Mouse (Mus musculus) limb, embryonic 11.5 days (tissue): ENCODE measurements at regions not wholly inside any gene's neighbourhood (a gene's known extent, or its start where the extent isn't known, plus 50 kb on each side); places are given as distances from the start of the nearest gene placed in this dataset.

Source experiments
- ATAC-seq: fragments of 200-750 bp; cut with Nextera tagmentation; 2 replicates; pipeline ENCODE4 v1.8.0; 2017; ENCODE audit warnings: low read depth; ENCODE audit not compliant: insufficient number of reproducible peaks, low FRiP score, low TSS enrichment
- DNase-seq: peaks from one replicate; pipeline ENCODE4 v3.0.0-alpha.2; 2015; ENCODE audit warnings: low spot score
- H3K27ac ChIP-seq: fragments of 300-500 bp; sonication (generic); replicated peaks from 2 replicates; pipeline ENCODE4 v1.5.1; 2014; ENCODE audit warnings: low read depth, mild to moderate bottlenecking, low read length
- H3K27me3 ChIP-seq: fragments of 300-500 bp; sonication (generic); 2 replicates; pipeline ENCODE4 v1.6.1; 2014; ENCODE audit warnings: mild to moderate bottlenecking, low read length, mixed read lengths; ENCODE audit not compliant: control insufficient read depth, insufficient read depth
- H3K36me3 ChIP-seq: fragments of 300-500 bp; sonication (generic); 2 replicates; pipeline ENCODE4 v1.6.1; 2014; ENCODE audit warnings: mild to moderate bottlenecking, low read length, moderate library complexity, mixed read lengths; ENCODE audit not compliant: control insufficient read depth, insufficient read depth
- H3K4me1 ChIP-seq: fragments of 300-500 bp; sonication (generic); 2 replicates; pipeline ENCODE4 v1.6.1; 2014; ENCODE audit warnings: low read length, mixed read lengths; ENCODE audit not compliant: control insufficient read depth, insufficient read depth
- H3K4me2 ChIP-seq: fragments of 300-500 bp; sonication (generic); 2 replicates; pipeline ENCODE4 v1.6.1; 2014; ENCODE audit warnings: low read depth, mild to moderate bottlenecking, moderate library complexity; ENCODE audit not compliant: severe bottlenecking
- H3K4me3 ChIP-seq: fragments of 300-500 bp; sonication (generic); 2 replicates; pipeline ENCODE4 v1.5.1; 2014; ENCODE audit warnings: low read depth, low read length
- H3K9ac ChIP-seq: fragments of 300-500 bp; sonication (generic); 2 replicates; pipeline ENCODE4 v1.6.1; 2014; ENCODE audit warnings: mild to moderate bottlenecking, low read length
- H3K9me3 ChIP-seq: fragments of 300-500 bp; sonication (generic); 2 replicates; pipeline ENCODE4 v1.6.1; 2016; ENCODE audit warnings: low read length; ENCODE audit not compliant: control insufficient read depth
- WGBS: fragments of 180-500 bp; shearing (Covaris S2); extraction: QIAGEN DNeasy Blood & Tissue Kit; methylation state at CpG from one replicate; pipeline ENCODE4 v1.1.7; 2014; 5-methylcytosine and 5-hydroxymethylcytosine counted together

GRCm38 (mm10) chr10:7280429-7280828 is 68.4 kb upstream of the Cnksr3 start:
- Histone ChIP-seq H3K9ac (no peak overlapping the region), H3K27me3 (no peaks in the 10 kb centered on the region), H3K4me1 (no peaks in the 10 kb centered on the region), H3K9me3 (no peaks in the 10 kb centered on the region; the same call in 1 of the 2 replicates), H3K4me2 (no peak overlapping the region), H3K27ac (no peak overlapping the region), H3K36me3 (no peaks in the 10 kb centered on the region), H3K4me3 (no peak overlapping the region)
- DNase-seq: no peak
- 89% methylated on average over 2 of the region's 2 CpGs for WGBS
- no peak for ATAC-seq

GRCm38 (mm10) chr10:7278820-7279219 is 66.8 kb upstream of the Cnksr3 start:
- ATAC-seq (no peak), DNase-seq (no peak)
- Histone ChIP-seq H3K27me3 (no peaks in the 10 kb centered on the region), H3K9ac (no peak overlapping the region), H3K9me3 (no peaks in the 10 kb centered on the region; the same call in 1 of the 2 replicates), H3K27ac (no peak overlapping the region), H3K4me1 (no peaks in the 10 kb centered on the region), H3K4me3 (no peak overlapping the region), H3K4me2 (no peak overlapping the region), H3K36me3 (no peaks in the 10 kb centered on the region)
- WGBS: 61% methylated on average over 5 of the region's 5 CpGs

- WGBS: 84% methylated on average over 6 of the region's 6 CpGs
- DNase-seq (no peak), ATAC-seq (no peak)
- H3K27me3 ChIP-seq: no peaks in the 10 kb centered on the region
- H3K4me2 ChIP-seq: no peak overlapping the region
- no peaks in the 10 kb centered on the region for H3K9me3 ChIP-seq
- no peak overlapping the region for H3K9ac ChIP-seq
- H3K4me3 ChIP-seq: no peak overlapping the region
- no peaks in the 10 kb centered on the region for H3K36me3 ChIP-seq
- H3K4me1 ChIP-seq: no peaks in the 10 kb centered on the region
- H3K27ac ChIP-seq: no peak overlapping the region
Measured at GRCm38 (mm10) chr10:7275357-7275756, 63.3 kb upstream of the Cnksr3 start.

- Histone ChIP-seq H3K9ac (no peak overlapping the region), H3K36me3 (no peaks in the 10 kb centered on the region), H3K27ac (no peak overlapping the region), H3K9me3 (no peaks in the 10 kb centered on the region), H3K27me3 (no peaks in the 10 kb centered on the region), H3K4me1 (no peaks in the 10 kb centered on the region), H3K4me2 (no peak overlapping the region), H3K4me3 (no peak overlapping the region)
- ATAC-seq (no peak), DNase-seq (no peak)
- WGBS: 91% methylated on average over 7 of the region's 7 CpGs
Measured at GRCm38 (mm10) chr10:7274422-7274821, 62.4 kb upstream of the Cnksr3 start.

- no peak overlapping the region for H3K4me3 ChIP-seq
- H3K4me2 ChIP-seq: no peak overlapping the region
- H3K36me3 ChIP-seq: no peaks in the 10 kb centered on the region
- H3K4me1 ChIP-seq: no peaks in the 10 kb centered on the region
- DNase-seq (no peak), ATAC-seq (no peak)
- H3K27me3 ChIP-seq: no peaks in the 10 kb centered on the region
- no peak overlapping the region for H3K9ac ChIP-seq
- no peaks in the 10 kb centered on the region for H3K9me3 ChIP-seq
- no peak overlapping the region for H3K27ac ChIP-seq
- WGBS: 83% methylated on average over 5 of the region's 5 CpGs
Measured at GRCm38 (mm10) chr10:7271156-7271555, 59.1 kb upstream of the Cnksr3 start.

GRCm38 (mm10) chr10:7268386-7269033 is 56.5 kb upstream of the Cnksr3 start:
- Histone ChIP-seq H3K4me1 (no peaks in the 10 kb centered on the region), H3K4me2 (no peak overlapping the region), H3K27me3 (no peaks in the 10 kb centered on the region), H3K4me3 (no peak overlapping the region), H3K9me3 (no peaks in the 10 kb centered on the region), H3K9ac (no peak overlapping the region), H3K27ac (no peak overlapping the region), H3K36me3 (no peaks in the 10 kb centered on the region)
- ATAC-seq (no peak), DNase-seq (no peak)
- 82% methylated on average over 9 of the region's 9 CpGs for WGBS

GRCm38 (mm10) chr10:7267903-7268302 is 55.9 kb upstream of the Cnksr3 start:
- Histone ChIP-seq H3K4me3 (no peak overlapping the region), H3K4me2 (no peak overlapping the region), H3K9me3 (no peaks in the 10 kb centered on the region), H3K4me1 (no peaks in the 10 kb centered on the region), H3K27ac (no peak overlapping the region), H3K36me3 (no peaks in the 10 kb centered on the region), H3K9ac (no peak overlapping the region), H3K27me3 (no peaks in the 10 kb centered on the region)
- 94% methylated on average over 4 of the region's 4 CpGs for WGBS
- DNase-seq (no peak), ATAC-seq (no peak)

- 84% methylated on average over 4 of the region's 4 CpGs for WGBS
- Histone ChIP-seq H3K27me3 (no peaks in the 10 kb centered on the region), H3K4me3 (no peak overlapping the region), H3K4me2 (no peak overlapping the region), H3K4me1 (no peaks in the 10 kb centered on the region), H3K9me3 (no peaks in the 10 kb centered on the region), H3K9ac (no peak overlapping the region), H3K36me3 (no peaks in the 10 kb centered on the region), H3K27ac (no peak overlapping the region)
- no peak for ATAC-seq
- DNase-seq: no peak
Measured at GRCm38 (mm10) chr10:7267106-7267505, 55.1 kb upstream of the Cnksr3 start.

- H3K36me3 ChIP-seq: no peaks in the 10 kb centered on the region
- ATAC-seq: no peak
- no peak overlapping the region for H3K9ac ChIP-seq
- no peaks in the 10 kb centered on the region for H3K9me3 ChIP-seq
- H3K4me3 ChIP-seq: no peak overlapping the region
- DNase-seq: no peak
- no peaks in the 10 kb centered on the region for H3K27me3 ChIP-seq
- 78% methylated on average over 9 of the region's 9 CpGs for WGBS
- no peak overlapping the region for H3K27ac ChIP-seq
- no peaks in the 10 kb centered on the region for H3K4me1 ChIP-seq
- H3K4me2 ChIP-seq: no peak overlapping the region
Measured at GRCm38 (mm10) chr10:7265412-7265811, 53.4 kb upstream of the Cnksr3 start.
